Mouse (Mus musculus) G1E (cell line): ENCODE measurements around the gene Ppm1e. TPM values are rescaled to one million over a fixed set of nuclear protein-coding genes. Genes with fewer than 3 reads are reported as not detected.

Source experiments
- ATAC-seq: 2 replicates; pipeline ENCODE4 v1.8.0; 2016; ENCODE audit warnings: mild to moderate bottlenecking; ENCODE audit not compliant: insufficient number of reproducible peaks, poor library complexity, low FRiP score, severe bottlenecking; ENCODE audit errors: extremely low read depth
- DNase-seq: peaks from one replicate; pipeline ENCODE4 v3.0.0; 2012; ENCODE audit warnings: low spot score
- H3K27me3 ChIP-seq: 2 replicates; pipeline ENCODE4 v1.6.1; 2012; ENCODE audit warnings: mild to moderate bottlenecking, low read length, inconsistent platforms; ENCODE audit not compliant: insufficient read depth
- H3K36me3 ChIP-seq: replicated peaks from 2 replicates; pipeline ENCODE3; 2012; ENCODE audit warnings: mild to moderate bottlenecking, inconsistent platforms
- H3K4me1 ChIP-seq: 2 replicates; pipeline ENCODE4 v1.6.1; 2012; ENCODE audit warnings: low read depth, low read length, inconsistent platforms, mixed read lengths; ENCODE audit not compliant: insufficient read depth
- H3K4me3 ChIP-seq: 2 replicates; pipeline ENCODE4 v1.5.1; 2012; ENCODE audit warnings: low read depth, mild to moderate bottlenecking, inconsistent platforms, low read length, moderate library complexity, mixed read lengths
- H3K9me3 ChIP-seq: replicated peaks from 2 replicates; pipeline ENCODE4 v1.6.1; 2012; ENCODE audit warnings: inconsistent platforms
- CTCF ChIP-seq: IDR thresholded peaks from 2 replicates; pipeline ENCODE4 v1.5.1; 2012; ENCODE audit warnings: low read depth, low read length, inconsistent platforms, mixed read lengths
- GATA1 ChIP-seq: IDR thresholded peaks from 2 replicates; pipeline ENCODE4 v1.6.1; 2012; ENCODE audit warnings: borderline replicate concordance, low read length, inconsistent platforms, mixed read lengths
- GATA2 ChIP-seq: IDR thresholded peaks from 2 replicates; pipeline ENCODE4 v1.6.1; 2012; ENCODE audit warnings: low read depth, low read length, inconsistent platforms, borderline replicate concordance
- POLR2AphosphoS5 ChIP-seq: IDR thresholded peaks from 2 replicates; pipeline ENCODE4 v1.6.1; 2012; ENCODE audit warnings: low read depth, low read length, inconsistent platforms; ENCODE audit not compliant: insufficient replicate concordance
- TAL1 ChIP-seq: conservative IDR thresholded peaks from 2 replicates; pipeline ENCODE4 v1.6.1; 2012; ENCODE audit warnings: low read depth, low read length, inconsistent platforms, mixed read lengths
- polyA plus RNA-seq: library from polyadenylated mRNA; stranded (reverse); fragments of >175 nt; gene quantifications from 2 replicates; pipeline ENCODE4 v1.2.3, GENCODE M21; 2012
- total RNA-seq, 2 experiments: library from RNA; stranded (forward) in 1 of 2; stranded (reverse) in 1 of 2; fragments of 200-1000 nt in 1 of 2; fragments of >200 nt in 1 of 2; fragmentation: Nextera tagmentation in 1 of 2; gene quantifications; 2 replicates each; pipeline ENCODE4 v1.2.3; 2014 to 2017

Ppm1e gene
- total and polyA plus RNA-seq, 3 experiments: 0.82 TPM; not detected in 2

- Histone ChIP-seq H3K4me3 (no peak overlapping the region), H3K27me3 (peaks cover 23% of the 10 kb centered on the region), H3K36me3 (no peaks in the 10 kb centered on the region), H3K4me1 (no peaks in the 10 kb centered on the region), H3K9me3 (peaks cover 7% of the 10 kb centered on the region; the same call in 1 of the 2 replicates)
- no peak for TF ChIP-seq CTCF
- TF ChIP-seq POLR2AphosphoS5: no peak
- TF ChIP-seq TAL1: no peak
- no peak for TF ChIP-seq GATA1
- no peak for TF ChIP-seq GATA2
- ATAC-seq (no peak), DNase-seq (no peak)
Observed at GRCm38 (mm10) chr11:87354861-87355260, 4.0 kb downstream of the Ppm1e start.

- Histone ChIP-seq H3K9me3 (peaks cover 4% of the 10 kb centered on the region; the same call in 1 of the 2 replicates), H3K4me1 (no peaks in the 10 kb centered on the region), H3K4me3 (no peak overlapping the region), H3K36me3 (no peaks in the 10 kb centered on the region), H3K27me3 (peaks cover 18% of the 10 kb centered on the region)
- no peak for TF ChIP-seq GATA2
- no peak for TF ChIP-seq GATA1
- no peak for TF ChIP-seq CTCF
- TF ChIP-seq TAL1: no peak
- no peak for TF ChIP-seq POLR2AphosphoS5
- no peak for ATAC-seq
- DNase-seq: no peak
Observed at GRCm38 (mm10) chr11:87353646-87354170, 5.1 kb downstream of the Ppm1e start.

- no peak for ATAC-seq
- 0 out of 2 replicates have a peak, but pooled peaks cover 3% of the 10 kb centered on the region for H3K4me1 ChIP-seq
- no peak overlapping the region for H3K4me3 ChIP-seq
- no peaks in the 10 kb centered on the region for H3K36me3 ChIP-seq
- TF ChIP-seq CTCF: no peak
- no peak for TF ChIP-seq POLR2AphosphoS5
- TF ChIP-seq TAL1: no peak
- no peak for TF ChIP-seq GATA2
- TF ChIP-seq GATA1: no peak
- DNase-seq: no peak
- H3K27me3 ChIP-seq: peaks cover 3% of the 10 kb centered on the region; the same call in 1 of the 2 replicates
- no peaks in the 10 kb centered on the region for H3K9me3 ChIP-seq
Observed at GRCm38 (mm10) chr11:87326381-87326780, 32.4 kb downstream of the Ppm1e start.

GRCm38 (mm10) chr11:87322558-87322957 is 36.3 kb downstream of the Ppm1e start:
- H3K4me1 ChIP-seq: 0 out of 2 replicates have a peak, but pooled peaks cover 3% of the 10 kb centered on the region
- DNase-seq: no peak
- H3K27me3 ChIP-seq: peaks cover 9% of the 10 kb centered on the region
- no peaks in the 10 kb centered on the region for H3K9me3 ChIP-seq
- TF ChIP-seq POLR2AphosphoS5: no peak
- TF ChIP-seq TAL1: no peak
- no peak for TF ChIP-seq GATA2
- no peak for TF ChIP-seq GATA1
- no peak for TF ChIP-seq CTCF
- H3K4me3 ChIP-seq: no peak overlapping the region
- no peaks in the 10 kb centered on the region for H3K36me3 ChIP-seq
- ATAC-seq: no peak

- H3K36me3 ChIP-seq: no peaks in the 10 kb centered on the region
- no peak overlapping the region for H3K4me3 ChIP-seq
- H3K27me3 ChIP-seq: peaks cover 9% of the 10 kb centered on the region
- TF ChIP-seq GATA2: no peak
- no peak for TF ChIP-seq TAL1
- TF ChIP-seq POLR2AphosphoS5: no peak
- TF ChIP-seq CTCF: no peak
- no peak for TF ChIP-seq GATA1
- 0 out of 2 replicates have a peak, but pooled peaks cover 3% of the 10 kb centered on the region for H3K4me1 ChIP-seq
- ATAC-seq: no peak
- DNase-seq: no peak
- no peaks in the 10 kb centered on the region for H3K9me3 ChIP-seq
Observed at GRCm38 (mm10) chr11:87320007-87320406, 38.8 kb downstream of the Ppm1e start.

GRCm38 (mm10) chr11:87318956-87319708 is 39.7 kb downstream of the Ppm1e start:
- no peak for DNase-seq
- H3K9me3 ChIP-seq: no peaks in the 10 kb centered on the region
- no peak for ATAC-seq

More at GRCm38 (mm10) chr11:87318956-87319708, 39.7 kb downstream of the Ppm1e start:
- Histone ChIP-seq H3K36me3 (no peaks in the 10 kb centered on the region), H3K27me3 (peaks cover 9% of the 10 kb centered on the region), H3K4me1 (no peaks in the 10 kb centered on the region), H3K4me3 (no peak overlapping the region)
- no peak for TF ChIP-seq CTCF
